Mouse (Mus musculus) heart, embryonic 12.5 days (tissue): ENCODE data around the gene Cpt1c. TPM values are rescaled to one million over a fixed set of nuclear protein-coding genes. Genes with fewer than 3 reads are reported as not detected.
A peak's percentile ranks its signal among the peaks of the same experiment; 100 is the strongest.

ENCODE experiments used
- ATAC-seq: fragments of 200-750 bp; cut with Nextera tagmentation; 2 replicates; pipeline ENCODE4 v1.8.0; 2017; ENCODE audit warnings: moderate TSS enrichment, moderate library complexity; ENCODE audit not compliant: insufficient number of reproducible peaks, low FRiP score
- H3K27ac ChIP-seq: fragments of 300-500 bp; sonication (generic); 2 replicates; pipeline ENCODE4 v1.5.1; 2016; ENCODE audit warnings: mild to moderate bottlenecking, moderate library complexity; ENCODE audit not compliant: poor library complexity, severe bottlenecking
- H3K27me3 ChIP-seq: fragments of 300-500 bp; sonication (generic); replicated peaks from 2 replicates; pipeline ENCODE4 v1.6.1; 2016; ENCODE audit warnings: mild to moderate bottlenecking, moderate library complexity
- H3K36me3 ChIP-seq: fragments of 300-500 bp; sonication (generic); 2 replicates; pipeline ENCODE4 v1.6.1; 2016; ENCODE audit warnings: mild to moderate bottlenecking, moderate library complexity
- H3K4me1 ChIP-seq: fragments of 300-500 bp; sonication (generic); replicated peaks from 2 replicates; pipeline ENCODE4 v1.6.1; 2016; ENCODE audit warnings: mild to moderate bottlenecking
- H3K4me2 ChIP-seq: fragments of 300-500 bp; sonication (generic); 2 replicates; pipeline ENCODE4 v1.6.1; 2016; ENCODE audit warnings: mild to moderate bottlenecking, moderate library complexity
- H3K4me3 ChIP-seq: fragments of 300-500 bp; sonication (generic); 2 replicates; pipeline ENCODE4 v1.5.1; 2016; ENCODE audit warnings: mild to moderate bottlenecking
- H3K9ac ChIP-seq: fragments of 300-500 bp; sonication (generic); 2 replicates; pipeline ENCODE4 v1.6.1; 2016; ENCODE audit warnings: mild to moderate bottlenecking, moderate library complexity
- H3K9me3 ChIP-seq: fragments of 300-500 bp; sonication (generic); replicated peaks from 2 replicates; pipeline ENCODE4 v1.6.1; 2016; ENCODE audit warnings: mild to moderate bottlenecking, moderate library complexity
- WGBS: fragments of 180-500 bp; shearing (Covaris S2); methylation state at CpG from one replicate; pipeline ENCODE4 v1.1.7; 2016; 5-methylcytosine and 5-hydroxymethylcytosine counted together
- polyA plus RNA-seq: library from polyadenylated mRNA; unstranded; fragments of >200 nt; fragmentation: Nextera tagmentation; extraction: Ambion mirVana; gene quantifications from 2 replicates; pipeline ENCODE4 v1.2.1, GENCODE M21; 2016

Gene Cpt1c
- polyA plus RNA-seq, 1 experiment from 2014 or later = 11.5 TPM

DNA sequence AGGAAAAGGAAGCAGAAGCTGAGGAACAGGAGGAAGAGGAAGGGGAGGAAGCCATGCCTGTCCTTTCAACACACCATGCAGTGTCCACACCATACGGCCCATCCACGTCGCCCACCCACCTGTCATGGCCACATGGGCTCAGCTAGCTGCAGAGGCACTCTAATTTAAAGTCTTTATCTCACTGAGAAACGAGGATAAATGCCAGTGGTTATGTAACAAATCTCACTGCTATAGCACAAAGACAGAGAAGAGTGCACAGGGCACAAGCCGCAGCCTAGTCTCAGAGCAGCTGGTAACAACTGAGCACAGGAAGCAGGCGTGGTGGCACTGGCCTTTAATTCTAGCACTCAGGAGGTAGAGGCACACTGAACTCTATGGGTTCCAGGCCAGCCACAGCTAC, 24.7 kb downstream of the Cpt1c start:
- Histone ChIP-seq H3K27ac (no peak overlapping the region), H3K9ac (no peak overlapping the region), H3K4me3 (no peak overlapping the region), H3K36me3 (no peaks in the 10 kb centered on the region), H3K27me3 (peaks cover 42% of the 10 kb centered on the region), H3K4me2 (no peak overlapping the region), H3K4me1 (peaks cover 16% of the 10 kb centered on the region), H3K9me3 (no peaks in the 10 kb centered on the region)
- 66% methylated on average over 6 of the region's 6 CpGs for WGBS
- no peak for ATAC-seq

DNA sequence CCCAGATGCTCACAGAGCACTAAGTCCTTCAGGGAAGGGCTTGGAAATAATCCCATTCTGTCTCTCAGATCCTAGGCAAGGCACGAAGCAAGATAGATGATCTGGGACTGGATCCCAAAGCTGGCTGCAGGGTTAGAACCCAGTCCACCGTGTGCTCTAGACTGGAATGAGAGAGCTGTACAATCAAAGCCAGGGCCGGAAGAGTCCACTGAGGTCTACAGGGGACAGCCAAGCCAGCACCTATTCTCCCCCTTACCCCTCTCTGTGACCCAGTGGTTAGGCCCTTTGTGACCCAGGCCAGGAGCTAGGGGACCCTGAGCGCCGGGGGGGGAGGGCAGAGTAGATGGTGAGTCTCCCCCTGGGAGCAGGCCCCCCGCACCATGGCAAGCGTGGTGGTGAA, 31.7 kb downstream of the Cpt1c start, which contains the start of gene Tsks:
TSS of gene Tsks (plus strand) at position 301 of the 400 bp plus-strand sequence.
- Histone ChIP-seq H3K9me3 (0 out of 2 replicates have a peak, but pooled peaks cover 2% of the 10 kb centered on the region), H3K27ac (no peak within 1 kb of the TSS), H3K4me3 (no peak within 1 kb of the TSS), H3K36me3 (no peaks in the 10 kb centered on the region), H3K9ac (no peak within 1 kb of the TSS), H3K4me2 (no peak within 1 kb of the TSS), H3K4me1 (no peaks in the 10 kb centered on the region), H3K27me3 (peaks cover 3% of the 10 kb centered on the region)
- no peak for ATAC-seq
- 76% methylated on average over 7 of the region's 7 CpGs for WGBS

DNA sequence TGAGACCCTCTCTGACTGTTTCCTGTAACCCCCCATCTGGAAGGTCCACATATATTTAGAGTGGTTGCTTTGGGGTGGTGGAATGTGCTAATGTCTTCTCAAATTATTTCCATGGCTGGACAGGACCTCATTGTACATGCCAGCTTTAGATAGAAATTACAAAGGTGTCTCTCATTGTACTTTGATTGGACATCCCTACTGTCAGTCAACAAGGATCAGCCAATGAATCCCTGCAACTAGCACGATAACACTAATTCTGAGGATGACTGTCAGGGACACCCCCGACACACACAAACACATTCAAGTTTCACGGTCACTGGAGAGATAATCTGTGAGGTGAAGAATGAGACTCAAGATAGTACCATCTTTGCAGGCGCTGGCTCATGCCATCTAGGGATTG, 36.0 kb downstream of the Cpt1c start:
- H3K27me3 ChIP-seq = no peaks in the 10 kb centered on the region
- no peak for ATAC-seq
- no peak overlapping the region for H3K9ac ChIP-seq
- no peak overlapping the region for H3K4me2 ChIP-seq
- H3K9me3 ChIP-seq = peaks cover 8% of the 10 kb centered on the region
- no peaks in the 10 kb centered on the region for H3K36me3 ChIP-seq
- H3K4me3 ChIP-seq = no peak overlapping the region
- no peak overlapping the region for H3K27ac ChIP-seq
- H3K4me1 ChIP-seq = no peaks in the 10 kb centered on the region
- WGBS = 81% methylated on average over 4 of the region's 4 CpGs

DNA sequence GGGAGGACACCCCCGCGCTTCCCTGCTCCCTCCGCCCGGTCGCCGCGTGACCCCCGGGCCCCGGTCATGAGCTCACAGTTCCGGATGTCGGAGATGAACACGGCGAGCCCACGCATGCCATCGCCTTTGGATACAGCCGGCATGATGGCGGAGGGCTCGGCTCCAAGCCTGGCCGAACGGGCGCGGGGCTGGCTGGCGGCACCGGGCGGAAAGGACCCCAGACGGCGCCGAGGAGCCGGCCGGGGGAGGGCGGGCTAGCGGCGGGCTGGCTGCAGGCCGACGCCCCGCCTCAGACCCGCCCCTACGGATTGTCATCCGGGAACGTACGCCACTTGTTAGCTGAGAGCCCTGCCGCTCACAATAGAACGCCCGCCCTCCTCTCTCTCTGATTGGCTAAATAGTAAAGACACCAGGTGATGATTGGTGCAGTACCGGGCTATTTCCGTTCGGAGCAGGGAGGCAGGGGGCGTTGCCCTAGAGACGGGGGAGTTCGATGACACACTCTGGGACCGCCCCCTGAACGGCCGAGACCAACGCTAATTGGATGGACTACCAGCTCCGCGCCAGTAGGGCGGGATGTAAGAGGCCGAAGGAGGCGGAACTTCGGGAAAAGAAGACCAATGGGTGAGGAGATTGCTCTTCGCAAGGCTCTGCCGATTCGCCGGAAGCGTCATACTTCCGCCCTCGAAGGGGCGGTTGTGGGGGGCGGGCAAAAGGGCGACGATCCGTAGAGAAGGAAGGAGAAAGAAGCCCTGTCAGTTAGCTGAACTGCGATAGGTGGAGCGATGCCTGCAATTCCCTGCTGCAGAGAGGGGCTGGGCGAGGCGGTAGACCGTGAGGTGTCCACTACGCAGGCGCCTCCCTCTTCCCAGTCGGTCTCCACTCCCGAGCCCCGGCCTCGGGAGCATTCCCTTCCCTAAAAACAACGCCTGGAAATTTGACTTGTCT, 45.2 kb downstream of the Cpt1c start, which contains the start of gene Ap2a1:
TSS of gene Ap2a1 (minus strand) at position 293 of the 948 bp plus-strand sequence.
- H3K4me3 ChIP-seq = peak within 1 kb of the TSS; percentile 94
- under 1% methylated on average over 84 of the region's 84 CpGs for WGBS
- peak within 1 kb of the TSS; percentile 92 for H3K4me2 ChIP-seq
- H3K4me1 ChIP-seq = peaks cover 27% of the 10 kb centered on the region
- no peaks in the 10 kb centered on the region for H3K9me3 ChIP-seq
- H3K27ac ChIP-seq = peak within 1 kb of the TSS; percentile 83
- H3K36me3 ChIP-seq = peaks cover 27% of the 10 kb centered on the region
- H3K27me3 ChIP-seq = no peaks in the 10 kb centered on the region
- H3K9ac ChIP-seq = peak within 1 kb of the TSS; percentile 94
- ATAC-seq = peak; percentile 99

DNA sequence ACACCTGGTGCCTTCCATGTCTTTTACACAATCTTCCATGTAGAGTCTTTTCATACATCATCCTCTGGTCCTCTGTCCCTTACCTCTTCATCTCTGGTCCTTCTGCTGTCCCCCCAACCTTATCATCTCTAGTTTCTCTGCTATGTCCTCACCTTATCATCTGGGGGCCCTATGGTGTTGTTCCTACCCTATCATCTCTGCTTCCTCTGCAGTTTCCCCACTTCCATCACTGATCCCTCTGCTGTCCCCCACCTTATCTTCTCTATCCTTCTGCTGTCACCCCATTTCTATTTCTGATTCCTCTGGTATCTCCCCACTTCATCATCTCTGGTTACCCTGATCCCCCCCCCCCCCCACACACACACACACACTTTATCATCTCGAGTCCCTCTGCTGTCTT, 46.1 kb downstream of the Cpt1c start:
- peaks cover 36% of the 10 kb centered on the region for H3K36me3 ChIP-seq
- peak overlapping the region; percentile 92 for H3K4me2 ChIP-seq
- peaks cover 27% of the 10 kb centered on the region for H3K4me1 ChIP-seq
- no peak for ATAC-seq
- H3K9ac ChIP-seq = peak overlapping the region; percentile 94
- 0% methylated on average over 1 of the region's 1 CpGs for WGBS
- peak overlapping the region; percentile 83 for H3K27ac ChIP-seq
- H3K27me3 ChIP-seq = no peaks in the 10 kb centered on the region
- no peaks in the 10 kb centered on the region for H3K9me3 ChIP-seq
- H3K4me3 ChIP-seq = peak overlapping the region; percentile 94

DNA sequence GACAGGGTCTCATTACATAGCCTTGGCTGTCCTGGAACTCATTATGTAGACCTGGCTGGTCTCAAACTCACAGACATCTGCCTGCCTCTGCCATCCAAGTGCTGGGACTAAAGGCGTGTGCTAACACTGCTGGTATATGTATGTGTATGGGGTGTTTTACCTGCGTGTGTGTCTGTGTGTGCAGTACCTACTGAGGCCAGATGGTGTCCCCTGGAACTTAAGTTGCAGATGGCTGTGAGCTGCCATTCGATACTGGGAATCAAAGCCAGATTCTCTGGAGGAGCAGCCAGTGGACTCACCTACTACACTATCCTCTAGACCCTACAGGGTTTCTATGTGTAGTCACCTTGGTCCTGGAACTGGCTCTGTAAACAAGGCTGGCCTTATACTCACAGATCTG, 49.2 kb downstream of the Cpt1c start:
- WGBS = 80% methylated on average over 3 of the region's 3 CpGs
- no peak for ATAC-seq
- H3K36me3 ChIP-seq = peaks cover 55% of the 10 kb centered on the region

DNA sequence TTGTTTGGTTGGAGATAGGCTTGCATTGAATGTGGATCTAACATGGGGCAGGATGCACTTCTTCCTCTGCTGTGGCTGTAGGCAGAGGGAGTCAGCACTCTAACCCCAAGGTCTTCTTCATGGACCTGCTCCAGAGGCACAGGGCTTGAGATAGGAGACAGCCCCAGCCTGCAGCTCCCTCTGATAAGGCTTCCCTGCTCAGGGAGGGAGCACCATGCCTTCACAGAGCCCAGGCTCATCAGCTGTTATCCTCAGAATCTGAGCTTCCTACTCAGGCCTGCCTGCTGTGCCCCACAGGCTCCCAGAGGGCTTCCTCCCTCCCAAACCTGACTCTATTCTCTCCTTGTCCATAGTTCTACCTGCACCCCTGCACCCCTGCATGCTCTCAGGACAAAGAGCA, 52.1 kb downstream of the Cpt1c start:
- Histone ChIP-seq H3K27ac (no peak overlapping the region), H3K4me3 (no peak overlapping the region), H3K9ac (no peak overlapping the region), H3K36me3 (peaks cover 68% of the 10 kb centered on the region), H3K4me1 (peaks cover 23% of the 10 kb centered on the region), H3K4me2 (no peak overlapping the region), H3K27me3 (no peaks in the 10 kb centered on the region), H3K9me3 (no peaks in the 10 kb centered on the region)
- no peak for ATAC-seq

More for the DNA sequence above, 49.2 kb downstream of the Cpt1c start:
- Histone ChIP-seq H3K4me2 (no peak overlapping the region), H3K9ac (no peak overlapping the region), H3K27me3 (no peaks in the 10 kb centered on the region), H3K9me3 (no peaks in the 10 kb centered on the region), H3K4me1 (peaks cover 24% of the 10 kb centered on the region), H3K4me3 (no peak overlapping the region), H3K27ac (no peak overlapping the region)

DNA sequence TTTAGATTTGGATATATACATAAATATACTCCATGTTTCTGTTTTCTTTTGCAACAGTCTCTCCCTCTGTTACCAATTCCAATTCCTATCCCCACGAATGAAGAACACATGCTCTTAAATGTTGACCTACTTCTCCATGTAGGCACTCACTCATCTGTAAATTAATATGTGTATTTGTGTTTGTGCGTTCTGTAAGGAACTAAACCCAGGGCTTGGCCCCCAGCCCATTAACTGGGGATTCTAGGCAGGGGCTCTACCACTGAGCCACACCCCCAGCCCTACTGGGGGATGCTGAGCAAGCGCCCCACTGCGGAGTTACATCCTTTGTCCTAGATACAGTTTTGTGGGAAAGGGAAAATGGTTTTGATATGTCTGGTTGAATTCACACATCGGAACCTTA, 55.5 kb downstream of the Cpt1c start:
- no peak overlapping the region for H3K27ac ChIP-seq
- WGBS = 94% methylated on average over 5 of the region's 5 CpGs
- H3K9me3 ChIP-seq = no peaks in the 10 kb centered on the region
- no peak for ATAC-seq
- peaks cover 37% of the 10 kb centered on the region for H3K4me1 ChIP-seq
- no peak overlapping the region for H3K4me3 ChIP-seq
- no peak overlapping the region for H3K4me2 ChIP-seq
- H3K27me3 ChIP-seq = no peaks in the 10 kb centered on the region
- no peak overlapping the region for H3K9ac ChIP-seq
- peaks cover 59% of the 10 kb centered on the region for H3K36me3 ChIP-seq

DNA sequence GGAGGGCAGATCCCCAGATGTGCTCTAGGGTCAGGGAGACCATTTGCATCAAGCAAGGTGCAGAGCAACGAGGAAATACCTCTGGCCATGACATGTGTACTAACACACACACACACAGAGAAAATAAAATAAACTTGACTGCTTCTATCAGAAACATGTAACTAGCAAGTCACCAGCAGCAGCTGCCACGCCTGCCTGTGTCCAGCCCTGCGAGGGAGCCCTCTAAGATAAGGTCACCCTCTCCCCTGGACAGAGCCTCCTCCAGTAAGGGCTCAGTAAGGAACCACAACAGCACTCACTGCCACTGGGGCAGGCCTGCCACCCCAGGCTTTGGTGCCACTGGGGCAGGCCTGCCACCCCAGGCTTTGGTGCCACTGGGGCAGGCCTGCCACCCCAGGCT, 56.4 kb downstream of the Cpt1c start:
- Histone ChIP-seq H3K4me2 (no peak overlapping the region), H3K27me3 (no peaks in the 10 kb centered on the region), H3K4me1 (peaks cover 40% of the 10 kb centered on the region), H3K36me3 (peaks cover 60% of the 10 kb centered on the region), H3K4me3 (no peak overlapping the region), H3K9me3 (no peaks in the 10 kb centered on the region), H3K9ac (peak overlapping the region; percentile 22; the same call in 1 of the 2 replicates), H3K27ac (no peak overlapping the region)
- WGBS = 58% methylated on average over 3 of the region's 3 CpGs
- ATAC-seq = no peak

DNA sequence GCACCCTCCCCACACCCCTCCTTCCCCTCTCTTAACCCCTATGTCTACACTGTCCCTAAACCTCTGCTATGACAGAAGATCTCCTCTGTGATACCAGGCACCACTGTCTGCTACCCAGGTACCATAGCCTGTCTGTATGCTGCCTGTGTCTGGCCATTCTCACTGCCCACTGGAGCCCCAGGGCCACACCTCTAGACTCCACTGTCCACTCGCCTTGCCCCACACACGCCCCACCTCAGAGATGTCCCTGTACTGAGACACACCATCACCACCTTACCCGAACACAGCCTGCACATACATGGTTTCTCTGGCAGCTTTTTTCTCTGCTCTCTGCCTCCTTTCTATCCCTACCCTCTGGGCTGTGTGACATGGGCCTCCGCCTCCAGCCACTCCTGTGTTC, 57.8 kb downstream of the Cpt1c start:
- Histone ChIP-seq H3K27me3 (no peaks in the 10 kb centered on the region), H3K9ac (no peak overlapping the region), H3K4me1 (peaks cover 40% of the 10 kb centered on the region), H3K4me2 (no peak overlapping the region), H3K4me3 (no peak overlapping the region), H3K27ac (no peak overlapping the region), H3K9me3 (no peaks in the 10 kb centered on the region), H3K36me3 (peaks cover 59% of the 10 kb centered on the region)
- ATAC-seq = no peak
- WGBS = 92% methylated on average over 4 of the region's 4 CpGs

DNA sequence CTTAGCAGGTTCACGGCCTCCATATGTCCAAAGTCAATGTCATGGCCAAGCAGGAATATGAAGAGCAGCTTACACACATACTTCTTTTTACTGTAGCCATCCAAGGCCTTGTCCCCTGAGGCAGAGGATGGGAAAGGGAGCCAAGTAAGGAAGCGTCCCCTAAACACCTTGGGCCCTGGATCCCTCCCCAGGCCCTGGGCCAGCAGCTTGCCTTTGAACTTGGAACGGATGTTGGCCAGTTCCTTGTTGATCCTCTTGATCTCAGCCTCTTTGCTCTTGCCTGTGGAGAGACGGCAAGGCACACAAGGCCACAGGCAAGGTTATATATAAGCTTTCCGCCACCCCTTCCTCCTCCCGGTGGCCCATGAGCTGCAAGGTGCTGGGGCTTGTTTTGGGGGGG, 58.5 kb downstream of the Cpt1c start:
- H3K9ac ChIP-seq = no peak overlapping the region
- no peak for ATAC-seq
- H3K9me3 ChIP-seq = no peaks in the 10 kb centered on the region
- peaks cover 62% of the 10 kb centered on the region for H3K36me3 ChIP-seq
- H3K4me3 ChIP-seq = no peak overlapping the region
- H3K4me1 ChIP-seq = peaks cover 40% of the 10 kb centered on the region
- H3K27ac ChIP-seq = no peak overlapping the region
- 80% methylated on average over 6 of the region's 6 CpGs for WGBS
- H3K27me3 ChIP-seq = no peaks in the 10 kb centered on the region
- H3K4me2 ChIP-seq = no peak overlapping the region
